Mouse (Mus musculus): ENCODE results near the gene Lax1. TPM values are rescaled to one million over a fixed set of nuclear protein-coding genes. Genes with fewer than 3 reads are reported as not detected.

Lax1 gene
- total RNA-seq, 1 experiment, result 1.4 TPM

DNA sequence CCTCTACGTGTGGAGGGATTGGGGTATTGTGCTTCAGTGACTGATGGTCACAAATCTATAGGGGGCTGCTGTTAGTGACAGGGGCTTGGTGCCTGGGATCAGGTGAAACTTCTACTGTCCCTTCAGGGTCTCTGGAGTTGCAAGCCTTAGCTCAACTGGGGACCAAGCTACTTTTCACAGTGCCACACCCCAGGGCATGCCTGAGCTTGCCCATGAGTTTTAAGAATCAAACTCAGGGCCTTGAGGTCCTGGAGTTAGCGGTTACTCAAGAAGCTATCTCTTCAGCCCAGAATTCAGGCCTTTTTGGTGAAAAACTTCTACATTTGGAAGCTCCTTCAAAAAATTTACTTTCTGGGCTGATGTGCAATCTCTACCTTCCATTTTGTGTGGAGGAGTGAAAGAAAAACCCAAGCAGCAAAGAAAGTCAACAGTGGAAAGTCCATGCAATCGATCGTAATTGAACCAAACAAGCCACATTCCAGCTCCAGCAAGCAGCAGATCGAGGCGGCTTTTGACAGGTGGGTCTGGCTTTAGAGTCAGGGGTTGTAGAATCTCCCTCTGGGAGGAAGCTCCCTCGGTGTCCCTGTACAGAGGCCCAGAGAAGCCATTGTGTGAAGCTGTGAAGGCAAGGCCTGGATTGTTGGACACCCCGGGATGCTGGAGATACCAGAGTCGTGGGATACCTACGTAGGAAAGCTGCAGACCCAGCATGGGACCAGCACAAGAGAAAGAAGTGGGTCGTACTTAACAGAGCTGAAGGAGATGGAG is 25.5 kb downstream of the Lax1 start:
- peak overlapping the region; percentile 81 for H3K9ac ChIP-seq (ENCODE audit: insufficient read depth, low read depth, low read length, poor library complexity, severe bottlenecking)
- peak overlapping the region; percentile 67 for H3K4me3 ChIP-seq (ENCODE audit: insufficient read depth in 1 of 2, low read depth in 1 of 2, low read length in 2 of 2, poor library complexity in 1 of 2, severe bottlenecking in 1 of 2)
- peaks cover 8 to 16% of the 10 kb centered on the region in 2 experiments for H3K4me1 ChIP-seq (ENCODE audit: control insufficient read depth in 2 of 2, insufficient read depth in 2 of 2, low read length in 2 of 2, poor library complexity in 1 of 2)
- TF ChIP-seq ZC3H11A (IDR thresholded peaks at IDR 0.05; ENCODE audit: borderline replicate concordance, low read depth, low read length) (no peak), HCFC1 (IDR thresholded peaks at IDR 0.05; ENCODE audit: borderline replicate concordance, insufficient read depth, low read length) (no peak), CHD2 (IDR thresholded peaks at IDR 0.05; ENCODE audit: low read depth, low read length) (no peak), MAFK (IDR thresholded peaks at IDR 0.05; ENCODE audit: insufficient read depth, low read depth, low read length) (no peak), ZNF384 (IDR thresholded peaks at IDR 0.05; ENCODE audit: low read depth, low read length) (no peak)
- H3K9me3 ChIP-seq (ENCODE audit: control insufficient read depth, insufficient read depth, low read depth, low read length), result no peaks in the 10 kb centered on the region
- in situ Hi-C loops (cut with MboI; ENCODE audit: low sequenced_read_pairs in 2 of 2, unreplicated experiment in 2 of 2), result no loop called here
- H3K27ac ChIP-seq (ENCODE audit: insufficient read depth, low read depth, low read length, poor library complexity, severe bottlenecking), result peak overlapping the region; percentile 99
- DNase-seq (ENCODE audit: low read depth, low spot score), result peak; percentile 76
- H3K36me3 ChIP-seq (ENCODE audit: control insufficient read depth, insufficient read depth, low read length, poor library complexity, severe bottlenecking), result peaks cover 4% of the 10 kb centered on the region

DNA sequence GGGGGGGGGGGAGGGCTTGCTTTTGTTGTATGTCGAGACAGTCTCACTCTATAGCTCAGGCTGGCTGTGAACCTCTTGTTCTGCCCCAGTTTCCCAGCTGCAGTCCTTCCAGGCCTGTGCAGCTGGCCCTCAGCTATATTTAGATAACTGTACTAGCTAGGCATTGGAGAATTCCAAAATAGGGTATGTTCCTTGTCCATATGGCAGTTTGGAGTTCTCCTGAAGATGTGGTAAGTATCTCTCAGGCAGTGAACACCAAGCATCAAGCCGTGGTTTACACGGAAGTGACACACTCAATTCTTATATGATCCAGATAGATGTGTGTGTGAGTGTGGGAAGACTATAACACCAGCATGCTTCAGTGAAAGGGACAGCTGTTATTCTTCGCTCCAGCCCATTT is 26.5 kb downstream of the Lax1 start:
- Histone ChIP-seq H3K4me1 (ENCODE audit: control insufficient read depth in 2 of 2, insufficient read depth in 2 of 2, low read length in 2 of 2, poor library complexity in 1 of 2) (peaks cover 13 to 16% of the 10 kb centered on the region in 2 experiments), H3K9ac (ENCODE audit: insufficient read depth, low read depth, low read length, poor library complexity, severe bottlenecking) (peak overlapping the region; percentile 81; the same call in 1 of the 2 replicates), H3K36me3 (ENCODE audit: control insufficient read depth, insufficient read depth, low read length, poor library complexity, severe bottlenecking) (peaks cover 13% of the 10 kb centered on the region), H3K4me3 (ENCODE audit: insufficient read depth in 1 of 2, low read depth in 1 of 2, low read length in 2 of 2, poor library complexity in 1 of 2, severe bottlenecking in 1 of 2) (no peak overlapping the region), H3K27ac (ENCODE audit: insufficient read depth, low read depth, low read length, poor library complexity, severe bottlenecking) (peak overlapping the region; percentile 99; the same call in 1 of the 2 replicates), H3K9me3 (ENCODE audit: control insufficient read depth, insufficient read depth, low read depth, low read length) (no peaks in the 10 kb centered on the region)
- in situ Hi-C loops (cut with MboI; ENCODE audit: low sequenced_read_pairs in 2 of 2, unreplicated experiment in 2 of 2), result no loop called here
- no peak for DNase-seq (ENCODE audit: low read depth, low spot score)
- TF ChIP-seq ZNF384 (IDR thresholded peaks at IDR 0.05; ENCODE audit: low read depth, low read length), result no peak
- no peak for TF ChIP-seq CHD2 (IDR thresholded peaks at IDR 0.05; ENCODE audit: low read depth, low read length)
- TF ChIP-seq MAFK (IDR thresholded peaks at IDR 0.05; ENCODE audit: insufficient read depth, low read depth, low read length), result no peak
- no peak for TF ChIP-seq HCFC1 (IDR thresholded peaks at IDR 0.05; ENCODE audit: borderline replicate concordance, insufficient read depth, low read length)
- no peak for TF ChIP-seq ZC3H11A (IDR thresholded peaks at IDR 0.05; ENCODE audit: borderline replicate concordance, low read depth, low read length)

DNA sequence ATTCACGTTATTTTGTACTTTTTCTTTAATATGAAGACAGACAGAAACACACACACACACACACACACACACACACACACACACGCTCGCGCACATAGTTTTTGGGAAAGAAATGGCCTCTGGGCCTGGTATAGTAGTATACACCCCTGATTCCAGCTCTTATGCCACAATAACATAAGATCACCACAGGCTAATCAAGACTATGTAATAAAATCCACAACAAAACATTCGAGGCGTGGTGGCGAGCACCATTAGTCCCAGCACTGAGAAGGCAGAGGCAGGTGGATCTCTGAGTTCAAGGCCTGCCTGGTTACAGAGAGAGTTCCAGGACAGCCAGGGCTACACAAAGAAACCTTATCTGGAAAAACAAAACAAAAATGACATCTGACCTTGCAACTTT is 27.0 kb downstream of the Lax1 start:
- Histone ChIP-seq H3K4me3 (ENCODE audit: insufficient read depth in 1 of 2, low read depth in 1 of 2, low read length in 2 of 2, poor library complexity in 1 of 2, severe bottlenecking in 1 of 2) (no peak overlapping the region), H3K4me1 (ENCODE audit: control insufficient read depth in 2 of 2, insufficient read depth in 2 of 2, low read length in 2 of 2, poor library complexity in 1 of 2) (peaks cover 14 to 16% of the 10 kb centered on the region in 2 experiments), H3K36me3 (ENCODE audit: control insufficient read depth, insufficient read depth, low read length, poor library complexity, severe bottlenecking) (peaks cover 17% of the 10 kb centered on the region), H3K9ac (ENCODE audit: insufficient read depth, low read depth, low read length, poor library complexity, severe bottlenecking) (no peak overlapping the region), H3K9me3 (ENCODE audit: control insufficient read depth, insufficient read depth, low read depth, low read length) (no peaks in the 10 kb centered on the region), H3K27ac (ENCODE audit: insufficient read depth, low read depth, low read length, poor library complexity, severe bottlenecking) (no peak overlapping the region; the same call in 1 of the 2 replicates)
- TF ChIP-seq HCFC1 (IDR thresholded peaks at IDR 0.05; ENCODE audit: borderline replicate concordance, insufficient read depth, low read length) (no peak), MAFK (IDR thresholded peaks at IDR 0.05; ENCODE audit: insufficient read depth, low read depth, low read length) (no peak), ZNF384 (IDR thresholded peaks at IDR 0.05; ENCODE audit: low read depth, low read length) (no peak), ZC3H11A (IDR thresholded peaks at IDR 0.05; ENCODE audit: borderline replicate concordance, low read depth, low read length) (no peak), CHD2 (IDR thresholded peaks at IDR 0.05; ENCODE audit: low read depth, low read length) (no peak)
- DNase-seq (ENCODE audit: low read depth, low spot score), result no peak
- in situ Hi-C loops (cut with MboI; ENCODE audit: low sequenced_read_pairs in 2 of 2, unreplicated experiment in 2 of 2), result no loop called here

DNA sequence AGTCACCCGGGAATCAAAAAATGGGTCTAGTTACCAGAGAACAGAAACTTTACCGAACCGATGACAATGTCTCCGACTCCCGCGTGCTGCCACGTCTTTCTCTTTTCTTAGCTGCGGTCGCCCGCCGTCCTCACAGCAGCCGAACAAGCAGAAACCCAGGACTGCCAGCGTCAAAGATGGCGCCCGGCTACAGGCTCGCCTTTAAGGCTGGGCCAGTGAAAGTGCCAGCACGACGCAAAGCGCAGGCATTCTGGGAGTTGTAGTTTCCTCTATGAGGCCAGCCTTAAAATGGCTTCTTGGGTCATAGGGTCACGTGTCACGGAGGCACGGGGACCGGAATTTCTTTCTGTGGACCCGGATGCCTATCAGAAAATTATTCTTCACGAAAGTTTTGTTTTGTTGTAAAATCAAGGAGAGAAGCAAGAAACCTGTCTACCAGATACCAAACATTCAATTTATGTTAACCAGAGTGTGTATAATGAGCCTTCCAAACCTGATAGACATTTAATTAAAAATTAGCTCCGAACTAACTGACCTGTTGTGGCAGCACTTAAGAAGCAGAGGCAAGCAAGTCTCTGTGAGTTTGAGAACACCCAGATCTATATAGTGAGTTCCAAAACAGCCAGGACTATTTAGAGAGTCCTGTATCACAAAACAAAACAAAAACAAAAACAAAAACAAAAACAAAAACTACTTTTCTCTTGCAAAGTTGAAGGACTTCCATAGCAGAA is 28.5 kb downstream of the Lax1 start, which contains the start of gene Gm38394:
TSS of gene Gm38394 (minus strand) at position 116 of the 731 bp plus-strand sequence.
- Histone ChIP-seq H3K9ac (ENCODE audit: insufficient read depth, low read depth, low read length, poor library complexity, severe bottlenecking) (peak within 1 kb of the TSS; percentile 99), H3K36me3 (ENCODE audit: control insufficient read depth, insufficient read depth, low read length, poor library complexity, severe bottlenecking) (peaks cover 19% of the 10 kb centered on the region), H3K9me3 (ENCODE audit: control insufficient read depth, insufficient read depth, low read depth, low read length) (no peaks in the 10 kb centered on the region), H3K4me3 (ENCODE audit: insufficient read depth in 1 of 2, low read depth in 1 of 2, low read length in 2 of 2, poor library complexity in 1 of 2, severe bottlenecking in 1 of 2) (peak within 1 kb of the TSS; percentile 76 to 99), H3K27ac (ENCODE audit: insufficient read depth, low read depth, low read length, poor library complexity, severe bottlenecking) (peak within 1 kb of the TSS; percentile 99), H3K4me1 (ENCODE audit: control insufficient read depth in 2 of 2, insufficient read depth in 2 of 2, low read length in 2 of 2, poor library complexity in 1 of 2) (peaks cover 8 to 12% of the 10 kb centered on the region in 2 experiments)
- no peak for TF ChIP-seq CHD2 (IDR thresholded peaks at IDR 0.05; ENCODE audit: low read depth, low read length)
- peak; percentile 54; the same call in 1 of the 2 replicates for TF ChIP-seq MAFK (IDR thresholded peaks at IDR 0.05; ENCODE audit: insufficient read depth, low read depth, low read length)
- TF ChIP-seq HCFC1 (IDR thresholded peaks at IDR 0.05; ENCODE audit: borderline replicate concordance, insufficient read depth, low read length), result peak; percentile 99
- TF ChIP-seq ZC3H11A (IDR thresholded peaks at IDR 0.05; ENCODE audit: borderline replicate concordance, low read depth, low read length), result no peak
- no peak for TF ChIP-seq ZNF384 (IDR thresholded peaks at IDR 0.05; ENCODE audit: low read depth, low read length)
- DNase-seq (ENCODE audit: low read depth, low spot score), result peak; percentile 85
- in situ Hi-C loops (cut with MboI; ENCODE audit: low sequenced_read_pairs in 2 of 2, unreplicated experiment in 2 of 2), result no loop called here

Measured in ES-E14 (cell line).